Mouse (Mus musculus) forebrain, embryonic 13.5 days (tissue): ENCODE measurements at regions not wholly inside any gene's neighbourhood (a gene's known extent, or its start where the extent isn't known, plus 50 kb on each side); places are given as distances from the start of the nearest gene placed in this dataset.

ENCODE experiments used
- ATAC-seq: fragments of 200-750 bp; cut with Nextera tagmentation; 2 replicates; pipeline ENCODE4 v1.8.0; 2017
- H3K27ac ChIP-seq: fragments of 300-500 bp; sonication (generic); 2 replicates; pipeline ENCODE4 v1.5.1; 2015; ENCODE audit warnings: inconsistent platforms, mild to moderate bottlenecking, moderate library complexity
- H3K27me3 ChIP-seq: fragments of 300-500 bp; sonication (generic); 2 replicates; pipeline ENCODE4 v1.6.1; 2015; ENCODE audit warnings: mild to moderate bottlenecking, inconsistent platforms
- H3K36me3 ChIP-seq: fragments of 300-500 bp; sonication (generic); 2 replicates; pipeline ENCODE4 v1.6.1; 2015; ENCODE audit warnings: mild to moderate bottlenecking, inconsistent platforms; ENCODE audit not compliant: poor library complexity, severe bottlenecking
- H3K4me1 ChIP-seq: fragments of 300-500 bp; sonication (generic); 2 replicates; pipeline ENCODE4 v1.6.1; 2015; ENCODE audit warnings: inconsistent platforms
- H3K4me2 ChIP-seq: fragments of 300-500 bp; sonication (generic); 2 replicates; pipeline ENCODE4 v1.6.1; 2015; ENCODE audit warnings: inconsistent platforms, mild to moderate bottlenecking, moderate library complexity
- H3K4me3 ChIP-seq: fragments of 300-500 bp; sonication (generic); 2 replicates; pipeline ENCODE4 v1.5.1; 2015; ENCODE audit warnings: mild to moderate bottlenecking, inconsistent platforms
- H3K9ac ChIP-seq: fragments of 300-500 bp; sonication (generic); 2 replicates; pipeline ENCODE4 v1.6.1; 2015; ENCODE audit warnings: mild to moderate bottlenecking, inconsistent platforms
- H3K9me3 ChIP-seq: fragments of 300-500 bp; sonication (generic); replicated peaks from 2 replicates; pipeline ENCODE4 v1.6.1; 2016; ENCODE audit warnings: inconsistent platforms
- WGBS: fragments of 180-500 bp; shearing (Covaris S2); methylation state at CpG from one replicate; pipeline ENCODE4 v1.1.7; 2015; 5-methylcytosine and 5-hydroxymethylcytosine counted together

GRCm38 (mm10) chr15:42768396-42768795, 2634.2 kb downstream of the 9330182O14Rik start:
- no peak for ATAC-seq
- Histone ChIP-seq H3K4me3 (no peak overlapping the region), H3K4me1 (no peaks in the 10 kb centered on the region), H3K27me3 (no peaks in the 10 kb centered on the region), H3K4me2 (no peak overlapping the region), H3K9ac (no peak overlapping the region), H3K27ac (no peak overlapping the region), H3K36me3 (no peaks in the 10 kb centered on the region), H3K9me3 (no peaks in the 10 kb centered on the region)
- WGBS, result 28% methylated on average over 3 of the region's 3 CpGs

- Histone ChIP-seq H3K4me3 (no peak overlapping the region), H3K27me3 (no peaks in the 10 kb centered on the region), H3K36me3 (no peaks in the 10 kb centered on the region), H3K4me1 (no peaks in the 10 kb centered on the region), H3K4me2 (no peak overlapping the region), H3K9ac (no peak overlapping the region), H3K27ac (no peak overlapping the region), H3K9me3 (no peaks in the 10 kb centered on the region)
- no peak for ATAC-seq
These were observed 2645.7 kb downstream of the 9330182O14Rik start for GRCm38 (mm10) chr15:42779903-42780302.

- H3K9ac ChIP-seq, result no peak overlapping the region
- H3K4me1 ChIP-seq, result no peaks in the 10 kb centered on the region
- H3K9me3 ChIP-seq, result no peaks in the 10 kb centered on the region
- no peaks in the 10 kb centered on the region for H3K27me3 ChIP-seq
- H3K4me2 ChIP-seq, result no peak overlapping the region
- no peak overlapping the region for H3K27ac ChIP-seq
- WGBS, result 89% methylated on average over 1 of the region's 1 CpGs
- H3K36me3 ChIP-seq, result no peaks in the 10 kb centered on the region
- H3K4me3 ChIP-seq, result no peak overlapping the region
- no peak for ATAC-seq
These were observed 2667.1 kb downstream of the 9330182O14Rik start for GRCm38 (mm10) chr15:42801217-42801616.

- ATAC-seq, result no peak
- Histone ChIP-seq H3K4me2 (no peak overlapping the region), H3K9me3 (no peaks in the 10 kb centered on the region), H3K27me3 (no peaks in the 10 kb centered on the region), H3K4me3 (no peak overlapping the region), H3K4me1 (no peaks in the 10 kb centered on the region), H3K9ac (no peak overlapping the region), H3K36me3 (no peaks in the 10 kb centered on the region), H3K27ac (no peak overlapping the region)
- WGBS, result 81% methylated on average over 1 of the region's 1 CpGs
These were observed 2676.8 kb downstream of the 9330182O14Rik start for GRCm38 (mm10) chr15:42810871-42811490.

GRCm38 (mm10) chr15:42815026-42815724, 2681.0 kb downstream of the 9330182O14Rik start:
- WGBS, result 76% methylated on average over 4 of the region's 4 CpGs
- no peak for ATAC-seq
- Histone ChIP-seq H3K4me2 (no peak overlapping the region), H3K4me1 (no peaks in the 10 kb centered on the region), H3K27ac (no peak overlapping the region), H3K9me3 (no peaks in the 10 kb centered on the region), H3K36me3 (no peaks in the 10 kb centered on the region), H3K27me3 (no peaks in the 10 kb centered on the region), H3K9ac (no peak overlapping the region), H3K4me3 (no peak overlapping the region)

GRCm38 (mm10) chr15:42838839-42839238, 2704.7 kb downstream of the 9330182O14Rik start:
- Histone ChIP-seq H3K4me1 (no peaks in the 10 kb centered on the region), H3K27ac (no peak overlapping the region), H3K4me2 (no peak overlapping the region), H3K9ac (no peak overlapping the region), H3K27me3 (no peaks in the 10 kb centered on the region), H3K36me3 (no peaks in the 10 kb centered on the region), H3K9me3 (no peaks in the 10 kb centered on the region), H3K4me3 (no peak overlapping the region)
- 88% methylated on average over 1 of the region's 1 CpGs for whole genome bisulfite sequencing
- ATAC-seq, result no peak

- Histone ChIP-seq H3K4me2 (no peak overlapping the region), H3K4me1 (no peaks in the 10 kb centered on the region), H3K27me3 (no peaks in the 10 kb centered on the region), H3K36me3 (no peaks in the 10 kb centered on the region), H3K9ac (no peak overlapping the region), H3K27ac (no peak overlapping the region), H3K4me3 (no peak overlapping the region), H3K9me3 (no peaks in the 10 kb centered on the region)
- no peak for ATAC-seq
- 95% methylated on average over 2 of the region's 2 CpGs for WGBS
These were observed 2715.8 kb downstream of the 9330182O14Rik start for GRCm38 (mm10) chr15:42850003-42850402.

- Histone ChIP-seq H3K4me3 (no peak overlapping the region), H3K27me3 (no peaks in the 10 kb centered on the region), H3K4me1 (no peaks in the 10 kb centered on the region), H3K4me2 (no peak overlapping the region), H3K27ac (no peak overlapping the region), H3K9ac (no peak overlapping the region), H3K9me3 (no peaks in the 10 kb centered on the region), H3K36me3 (no peaks in the 10 kb centered on the region)
- no peak for ATAC-seq
- WGBS, result 81% methylated on average over 2 of the region's 2 CpGs
These were observed 2738.3 kb downstream of the 9330182O14Rik start for GRCm38 (mm10) chr15:42872491-42872890.

- no peak overlapping the region for H3K4me3 ChIP-seq
- H3K27me3 ChIP-seq, result no peaks in the 10 kb centered on the region
- no peaks in the 10 kb centered on the region for H3K4me1 ChIP-seq
- no peak overlapping the region for H3K27ac ChIP-seq
- ATAC-seq, result no peak
- no peak overlapping the region for H3K4me2 ChIP-seq
- no peaks in the 10 kb centered on the region for H3K9me3 ChIP-seq
- 92% methylated on average over 1 of the region's 1 CpGs for WGBS
- no peaks in the 10 kb centered on the region for H3K36me3 ChIP-seq
- H3K9ac ChIP-seq, result no peak overlapping the region
These were observed 2760.4 kb downstream of the 9330182O14Rik start for GRCm38 (mm10) chr15:42894611-42895010.

GRCm38 (mm10) chr15:42900056-42900455, 2765.9 kb downstream of the 9330182O14Rik start:
- Histone ChIP-seq H3K4me1 (no peaks in the 10 kb centered on the region), H3K4me3 (no peak overlapping the region), H3K9ac (no peak overlapping the region), H3K27me3 (no peaks in the 10 kb centered on the region), H3K36me3 (no peaks in the 10 kb centered on the region), H3K9me3 (no peaks in the 10 kb centered on the region), H3K4me2 (no peak overlapping the region), H3K27ac (no peak overlapping the region)
- WGBS, result 94% methylated on average over 7 of the region's 7 CpGs
- no peak for ATAC-seq

- H3K4me1 ChIP-seq, result no peaks in the 10 kb centered on the region
- H3K27ac ChIP-seq, result no peak overlapping the region
- H3K9me3 ChIP-seq, result no peaks in the 10 kb centered on the region
- H3K9ac ChIP-seq, result no peak overlapping the region
- no peaks in the 10 kb centered on the region for H3K36me3 ChIP-seq
- no peak for ATAC-seq
- no peak overlapping the region for H3K4me2 ChIP-seq
- no peak overlapping the region for H3K4me3 ChIP-seq
- no peaks in the 10 kb centered on the region for H3K27me3 ChIP-seq
- WGBS, result 92% methylated on average over 3 of the region's 3 CpGs
These were observed 2767.6 kb downstream of the 9330182O14Rik start for GRCm38 (mm10) chr15:42901782-42902181.

- H3K36me3 ChIP-seq, result no peaks in the 10 kb centered on the region
- H3K9ac ChIP-seq, result no peak overlapping the region
- H3K4me2 ChIP-seq, result no peak overlapping the region
- H3K27ac ChIP-seq, result no peak overlapping the region
- H3K9me3 ChIP-seq, result no peaks in the 10 kb centered on the region
- no peak overlapping the region for H3K4me3 ChIP-seq
- H3K4me1 ChIP-seq, result no peaks in the 10 kb centered on the region
- no peaks in the 10 kb centered on the region for H3K27me3 ChIP-seq
- no peak for ATAC-seq
- 83% methylated on average over 2 of the region's 2 CpGs for WGBS
These were observed 2777.2 kb downstream of the 9330182O14Rik start for GRCm38 (mm10) chr15:42911357-42911756.

GRCm38 (mm10) chr15:42912880-42913279, 2778.7 kb downstream of the 9330182O14Rik start:
- Histone ChIP-seq H3K9ac (no peak overlapping the region), H3K9me3 (no peaks in the 10 kb centered on the region), H3K27me3 (no peaks in the 10 kb centered on the region), H3K27ac (no peak overlapping the region), H3K4me2 (no peak overlapping the region), H3K4me1 (no peaks in the 10 kb centered on the region), H3K4me3 (no peak overlapping the region), H3K36me3 (no peaks in the 10 kb centered on the region)
- 64% methylated on average over 4 of the region's 4 CpGs for WGBS
- peak; percentile 19; the same call in 1 of the 2 replicates for ATAC-seq
